Mouse (Mus musculus) cerebellum, adult 2 months (tissue): ENCODE data around the gene Tmub2.

Source experiments
- CTCF ChIP-seq: fragments of 200-500 bp; IDR thresholded peaks from 2 replicates; pipeline ENCODE4 v1.5.1; 2011; ENCODE audit warnings: low read depth, mild to moderate bottlenecking, control low read depth, low read length, moderate library complexity, borderline replicate concordance; ENCODE audit not compliant: insufficient read depth
- POLR2A ChIP-seq: fragments of 200-500 bp; IDR thresholded peaks from 2 replicates; pipeline ENCODE4 v1.6.1; 2011; ENCODE audit warnings: low read length, control low read depth, borderline replicate concordance; ENCODE audit not compliant: insufficient read depth

DNA sequence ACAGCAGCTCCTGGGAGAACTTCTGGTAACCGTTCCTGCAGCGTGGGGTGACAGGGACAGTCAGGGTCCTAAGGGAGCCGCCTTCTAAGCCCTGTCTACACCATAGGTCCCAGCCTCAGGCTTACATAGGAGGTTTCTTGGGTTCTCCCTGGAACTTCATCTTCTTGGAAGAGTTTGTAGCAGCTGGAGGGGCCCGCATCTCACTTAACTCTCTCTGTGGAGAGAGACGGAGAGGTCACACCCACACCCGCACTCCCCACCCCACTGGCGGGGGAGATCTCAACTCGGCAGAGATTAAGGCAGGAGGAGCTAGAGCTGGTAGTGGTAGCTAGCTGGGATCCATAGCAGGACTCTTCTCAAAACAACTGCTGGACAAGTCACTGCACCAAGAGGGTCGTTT, 23.4 kb downstream of the Tmub2 start:
- TF ChIP-seq CTCF = no peak
- no peak for TF ChIP-seq POLR2A
